Mouse (Mus musculus): ENCODE data around the gene S100a6. TPM values are rescaled to one million over a fixed set of nuclear protein-coding genes. Genes with fewer than 3 reads are reported as not detected.

Gene S100a6
- total RNA-seq, 2 experiments from 2014 or later, result 70.8 to 84.4 TPM

DNA sequence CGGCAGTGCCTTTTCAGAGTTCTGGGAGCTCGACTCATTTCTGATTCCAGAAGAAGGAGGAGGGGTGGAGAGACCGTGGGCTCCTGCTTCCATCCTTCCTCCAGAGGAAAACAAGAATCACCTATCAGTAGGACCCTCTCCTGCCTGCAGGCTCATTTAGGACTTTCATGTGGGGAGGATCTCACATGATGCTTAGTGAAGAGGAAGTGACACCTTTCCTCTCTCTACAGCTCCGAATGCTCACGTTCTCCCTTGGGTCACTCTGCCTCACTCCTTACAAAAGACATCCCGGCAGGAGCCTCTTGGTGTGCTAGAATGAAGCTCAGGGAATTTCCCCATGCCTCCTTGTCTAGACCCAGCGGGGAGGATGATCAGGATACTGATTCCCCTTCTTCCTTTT, 8.9 kb downstream of the S100a6 start:
- DNase-seq (ENCODE audit: low spot score), result no peak
- intact Hi-C loops (cut with DNase I), result no loop called here

DNA sequence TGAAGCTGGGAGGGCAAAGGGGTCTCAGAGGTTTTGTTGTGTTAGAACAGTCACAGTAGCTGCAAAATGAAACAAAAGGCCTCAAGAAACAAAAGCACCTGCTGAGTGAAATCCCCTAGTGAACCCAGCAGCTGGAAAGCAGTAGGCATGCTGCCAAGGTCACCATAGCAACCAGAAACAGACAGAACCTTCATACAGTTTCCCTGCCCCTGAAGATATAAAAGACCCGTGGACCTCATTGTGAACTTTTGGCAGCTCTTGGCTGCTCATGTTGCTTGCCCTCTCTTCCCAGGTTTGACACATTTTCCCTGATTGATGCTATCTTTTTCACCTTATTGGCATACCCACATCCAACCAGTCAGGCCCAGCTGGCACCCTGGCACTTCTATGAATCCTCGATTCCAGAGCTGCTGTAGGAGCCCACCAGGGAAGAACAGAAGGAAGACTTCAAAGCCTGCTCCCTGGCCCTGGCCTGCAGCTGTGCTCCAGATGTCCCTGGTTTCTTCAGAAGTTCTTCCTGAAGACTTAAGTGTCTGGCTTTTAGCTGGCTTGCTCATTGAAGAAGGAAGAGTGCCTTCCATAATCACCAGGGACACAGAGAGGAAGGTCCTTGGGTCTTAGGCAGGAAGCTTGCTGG, 10.9 kb downstream of the S100a6 start:
- intact Hi-C loops (cut with DNase I), result no loop called here
- no peak for DNase-seq (ENCODE audit: low spot score)

DNA sequence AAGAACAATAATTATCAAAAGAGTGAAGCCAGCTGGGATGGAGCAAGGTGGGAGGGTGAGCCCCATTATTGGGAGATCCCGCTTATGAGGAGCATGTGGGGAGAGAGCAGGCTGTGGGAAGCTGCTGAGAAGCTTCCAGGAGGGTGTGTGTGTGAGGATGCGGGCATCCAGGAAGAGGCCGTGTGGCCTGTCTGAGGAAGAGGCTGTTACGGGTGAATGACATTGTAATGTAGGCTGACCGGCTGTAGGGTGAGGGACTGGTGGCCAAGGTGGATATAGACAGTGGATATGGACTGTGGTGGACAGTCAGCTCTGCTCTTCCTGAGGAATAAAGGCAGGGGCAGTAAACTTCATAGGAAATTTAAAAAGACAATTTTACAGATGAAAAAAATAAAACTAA, 12.8 kb downstream of the S100a6 start:
- DNase-seq (ENCODE audit: low spot score), result no peak
- intact Hi-C loops (cut with DNase I), result no loop called here

DNA sequence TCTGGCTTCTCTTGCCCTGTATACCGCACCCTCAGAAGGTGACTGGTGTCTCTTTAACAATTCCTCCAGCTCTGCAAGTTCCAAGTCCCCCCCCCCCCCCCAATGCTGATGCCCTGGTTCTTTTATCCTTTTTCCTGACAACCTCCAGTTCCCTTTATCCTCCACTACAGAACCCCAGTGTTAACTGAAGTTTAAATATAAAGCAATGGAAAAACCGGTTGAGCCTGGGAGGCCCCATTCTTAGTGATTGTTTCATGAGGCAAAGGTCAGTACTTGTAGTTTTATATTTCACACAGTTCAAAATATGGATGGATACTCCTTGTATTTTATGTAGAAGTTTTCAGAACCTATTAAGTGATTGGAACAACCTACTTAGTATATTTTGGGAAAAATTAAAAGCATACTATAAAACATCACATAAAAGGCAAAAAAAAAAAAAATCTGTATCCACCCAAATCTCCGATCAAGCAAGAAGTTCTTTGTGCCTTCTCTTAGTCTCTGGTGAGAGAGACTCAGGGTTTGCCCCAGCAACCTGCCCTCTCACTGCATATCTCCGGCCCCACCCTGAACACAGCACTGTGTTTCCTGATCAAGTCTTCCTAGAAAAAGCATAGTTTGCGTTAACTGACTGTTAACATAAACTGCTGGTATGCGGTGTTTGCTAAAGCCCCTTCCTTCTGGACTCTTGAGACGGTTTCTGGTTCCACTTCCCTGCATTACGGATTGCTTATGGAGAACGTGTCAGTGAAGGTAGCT, 13.8 kb downstream of the S100a6 start:
- intact Hi-C loops (cut with DNase I), result no loop called here
- no peak for DNase-seq (ENCODE audit: low spot score)

DNA sequence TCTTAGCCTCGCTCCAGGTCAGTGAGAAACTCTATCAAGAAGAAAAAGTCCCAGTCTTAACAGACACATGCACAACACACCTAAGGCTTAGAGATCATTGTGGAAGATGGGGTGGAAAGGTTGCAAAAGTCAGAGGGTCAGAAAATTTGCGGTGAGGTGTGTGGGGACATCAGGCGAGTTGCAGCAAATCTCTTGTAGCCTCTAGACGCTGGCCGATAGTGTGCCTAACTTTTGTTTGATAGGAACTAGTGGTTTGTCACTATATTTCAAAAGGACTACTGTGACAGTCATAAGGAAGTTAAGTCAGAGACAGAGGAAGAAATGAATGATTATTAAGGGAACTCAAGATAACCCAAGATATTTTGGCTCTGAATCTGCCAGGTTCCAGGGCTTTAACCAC, 14.7 kb downstream of the S100a6 start:
- no peak for DNase-seq (ENCODE audit: low spot score)
- intact Hi-C loops (cut with DNase I), result no loop called here

DNA sequence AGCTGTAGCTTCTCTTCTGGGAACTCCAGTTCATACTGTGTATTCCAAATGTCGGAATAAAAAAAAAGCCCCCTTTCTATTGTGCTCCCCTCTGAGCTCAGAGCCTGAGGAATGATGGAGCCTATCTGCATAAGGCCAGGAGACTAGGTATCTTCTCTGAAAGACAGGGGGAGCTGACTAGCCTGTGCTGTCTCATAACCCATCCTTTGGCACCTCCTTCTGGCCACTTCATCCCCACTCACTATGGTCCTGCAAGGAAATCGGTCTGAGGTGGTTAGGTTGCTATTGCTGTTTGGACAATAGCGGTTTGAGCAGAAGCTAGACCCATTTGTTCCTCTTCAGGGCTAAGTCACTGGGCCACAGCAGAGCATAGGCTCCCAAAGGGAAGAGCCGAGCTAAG, 15.1 kb downstream of the S100a6 start:
- DNase-seq (ENCODE audit: low spot score), result no peak
- intact Hi-C loops (cut with DNase I), result no loop called here

DNA sequence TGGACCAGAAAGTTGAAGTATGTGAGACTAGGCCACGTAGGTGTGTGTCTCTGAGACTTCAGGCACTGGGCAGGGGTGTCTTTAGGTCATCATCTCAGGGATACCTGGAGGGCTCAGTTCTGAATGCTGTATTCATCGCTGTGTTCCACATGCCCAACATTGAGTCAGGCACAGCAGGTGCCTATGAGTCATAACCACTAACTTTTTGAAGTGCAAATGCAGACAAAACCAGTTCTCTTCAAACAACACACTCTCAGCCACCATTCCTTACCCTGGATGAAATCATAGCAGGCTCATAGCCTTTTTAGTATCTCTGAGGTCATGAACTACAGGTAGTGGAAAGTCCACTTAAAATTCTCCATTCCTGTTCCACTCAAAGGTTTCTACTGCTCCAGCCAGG, 16.6 kb downstream of the S100a6 start:
- DNase-seq (ENCODE audit: low spot score), result no peak
- intact Hi-C loops (cut with DNase I), result no loop called here

DNA sequence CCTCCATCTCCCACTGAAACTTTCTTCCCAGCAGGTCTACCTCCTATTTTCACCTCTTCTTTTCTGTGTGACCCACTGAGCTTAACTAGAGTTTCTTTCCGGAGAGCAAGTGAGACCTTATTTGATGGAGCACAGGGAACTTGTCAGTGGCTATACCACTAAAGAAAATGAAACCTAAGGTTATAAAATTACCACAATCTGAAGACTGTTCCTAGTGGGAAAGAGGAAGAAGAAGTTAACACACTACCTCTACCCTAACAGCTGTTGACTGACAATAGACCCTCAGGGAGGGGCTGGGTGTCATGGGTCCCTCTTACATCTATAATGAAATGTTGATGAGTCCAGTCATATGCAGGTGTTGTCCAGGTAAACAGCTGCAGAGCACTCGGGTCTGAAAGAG, 19.3 kb downstream of the S100a6 start:
- intact Hi-C loops (cut with DNase I), result no loop called here
- no peak for DNase-seq (ENCODE audit: low spot score)

DNA sequence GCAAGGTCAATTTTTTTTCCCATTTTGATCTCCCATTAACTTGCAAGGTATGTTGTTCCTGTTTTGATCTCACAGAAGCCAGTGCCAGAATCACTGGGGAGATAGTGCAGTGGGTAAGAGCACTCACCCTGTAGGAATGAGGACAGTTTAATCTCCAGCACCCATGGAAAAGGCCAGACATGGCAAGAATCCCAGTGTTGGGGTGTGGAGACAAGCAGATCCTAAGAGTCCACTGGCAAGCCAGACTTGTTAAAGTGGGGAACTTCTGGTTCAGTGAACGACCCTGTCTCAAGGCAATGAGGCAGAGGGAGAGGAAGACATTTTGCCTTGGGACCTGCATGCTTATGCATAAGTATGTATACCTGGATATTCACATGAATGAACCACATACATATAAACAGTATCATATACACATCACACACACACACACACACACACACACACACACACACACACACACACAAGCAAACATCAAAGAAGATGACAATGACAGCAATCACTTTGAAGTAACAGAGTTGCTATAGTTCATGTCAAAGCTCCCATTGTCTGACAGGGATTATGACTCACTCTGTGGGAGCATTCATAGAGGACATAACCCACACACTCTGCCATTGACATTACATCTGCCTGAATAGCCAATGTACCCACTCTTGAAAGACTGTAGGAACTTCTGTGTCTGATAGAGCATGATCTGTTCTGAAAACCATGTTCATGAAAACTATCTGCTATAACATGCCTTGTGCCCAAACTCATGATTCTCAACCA, 26.0 kb downstream of the S100a6 start:
- no peak for DNase-seq (ENCODE audit: low spot score)
- intact Hi-C loops (cut with DNase I), result no loop called here

DNA sequence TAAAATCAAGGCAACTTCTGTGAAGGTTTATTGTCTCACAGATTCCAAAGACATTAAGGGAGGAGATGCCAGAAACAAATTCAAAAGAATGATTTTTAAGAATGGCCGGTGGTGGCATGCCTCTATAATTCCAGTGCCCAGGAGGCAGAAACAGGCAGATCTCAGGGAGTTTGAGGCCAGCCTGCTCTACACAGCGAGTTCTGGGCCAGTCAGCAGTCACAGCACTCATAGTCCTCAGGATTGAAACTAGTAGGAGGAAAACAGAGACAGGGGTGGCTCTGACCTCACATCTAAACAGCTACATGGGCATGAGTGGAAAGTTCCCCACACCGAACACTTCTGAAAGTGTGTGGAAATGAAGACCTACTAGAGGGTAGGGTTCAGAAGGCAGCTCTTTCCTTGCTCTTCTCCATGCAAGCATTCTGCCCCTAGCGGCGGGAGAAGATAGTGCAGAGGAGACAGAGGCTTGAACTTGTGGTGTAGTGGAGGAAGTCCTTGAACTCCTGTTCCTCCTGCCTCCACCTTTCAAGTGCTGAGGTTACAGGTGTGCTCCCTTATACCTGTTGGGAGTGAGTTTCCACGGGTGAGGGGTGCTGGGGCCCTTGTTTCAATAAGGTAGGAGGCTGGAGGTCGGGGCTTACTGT, 27.0 kb downstream of the S100a6 start:
- DNase-seq (ENCODE audit: low spot score), result no peak
- intact Hi-C loops (cut with DNase I), result no loop called here

DNA sequence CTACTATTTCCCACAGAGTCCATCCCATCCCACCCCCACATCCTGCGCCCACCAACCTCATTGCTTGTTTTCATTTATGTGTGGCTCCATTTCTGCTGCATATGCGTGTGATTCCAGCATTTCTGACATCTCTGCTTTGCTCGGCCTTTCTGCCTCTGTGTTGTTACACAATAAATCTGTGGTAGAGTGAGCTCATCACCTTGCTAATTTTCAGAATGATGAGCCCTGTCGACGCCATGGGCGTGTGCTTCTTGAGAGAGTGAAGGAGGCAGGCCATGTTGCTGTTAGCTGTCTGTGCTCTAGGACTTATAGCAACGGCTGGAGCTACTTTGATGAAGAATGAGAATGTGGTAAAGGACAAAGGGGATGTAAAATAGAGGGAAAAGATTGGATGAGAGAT, 28.3 kb downstream of the S100a6 start:
- DNase-seq (ENCODE audit: low spot score), result no peak
- intact Hi-C loops (cut with DNase I), result no loop called here

DNA sequence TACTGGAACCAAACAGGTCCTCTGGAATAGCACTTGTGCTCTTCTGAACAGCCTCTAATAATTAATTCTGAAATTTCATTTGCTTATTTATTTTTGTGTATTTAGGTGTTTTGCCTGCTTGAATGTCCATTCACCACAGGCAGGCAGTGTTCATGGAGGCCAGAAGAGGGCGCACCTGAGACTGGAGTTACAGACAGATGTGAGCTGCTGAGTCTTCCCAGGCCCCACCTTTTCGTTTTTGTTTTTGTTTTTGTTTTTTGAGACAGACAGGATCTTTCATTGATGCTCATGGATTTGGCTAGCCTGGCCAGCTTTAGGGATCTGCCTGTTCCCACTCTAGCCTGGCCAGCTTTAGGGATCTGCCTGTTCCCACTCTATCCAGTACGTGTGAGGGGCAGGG, 31.5 kb downstream of the S100a6 start:
- DNase-seq (ENCODE audit: low spot score), result no peak
- intact Hi-C loops (cut with DNase I), result no loop called here

DNA sequence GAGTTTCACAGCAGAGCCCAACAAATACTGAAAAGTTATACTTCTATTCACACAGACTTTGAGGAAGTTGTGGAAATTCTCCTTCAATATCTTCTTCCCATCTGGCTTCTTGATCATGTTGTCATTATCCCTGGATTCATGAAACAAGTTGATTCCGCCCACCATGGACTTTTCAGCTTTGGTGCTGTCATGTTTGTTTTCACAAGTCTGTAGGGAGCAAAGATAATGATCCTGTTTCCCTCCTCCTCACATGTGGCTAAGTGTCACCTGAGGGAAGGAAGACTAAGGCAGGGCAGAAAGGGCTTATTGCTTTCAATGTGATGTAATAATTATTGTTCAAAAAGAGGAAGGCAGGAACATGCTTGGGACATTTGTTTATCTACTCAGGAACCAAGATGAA, 34.6 kb downstream of the S100a6 start:
- no peak for DNase-seq (ENCODE audit: low spot score)
- intact Hi-C loops (cut with DNase I), result no loop called here

DNA sequence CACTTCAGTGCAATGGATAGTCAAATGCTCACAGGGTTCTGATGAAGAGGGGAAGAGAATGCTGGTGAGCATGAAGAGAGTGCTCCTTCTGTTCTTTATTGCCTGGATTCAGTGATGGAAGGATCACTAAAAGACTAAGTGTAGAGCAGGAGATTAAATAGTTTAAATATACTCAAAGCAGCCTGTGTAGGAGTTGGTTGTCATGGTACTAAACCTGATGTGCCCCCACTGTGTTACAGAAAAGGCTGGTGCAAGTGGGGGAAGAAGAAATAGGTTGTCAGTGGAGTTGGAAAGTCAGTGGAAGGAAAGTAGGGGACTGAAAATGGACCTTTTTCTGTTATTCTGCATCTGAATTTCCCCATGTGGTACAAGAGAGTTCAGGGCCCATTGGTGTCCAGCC, 36.3 kb downstream of the S100a6 start:
- intact Hi-C loops (cut with DNase I), result no loop called here

DNA sequence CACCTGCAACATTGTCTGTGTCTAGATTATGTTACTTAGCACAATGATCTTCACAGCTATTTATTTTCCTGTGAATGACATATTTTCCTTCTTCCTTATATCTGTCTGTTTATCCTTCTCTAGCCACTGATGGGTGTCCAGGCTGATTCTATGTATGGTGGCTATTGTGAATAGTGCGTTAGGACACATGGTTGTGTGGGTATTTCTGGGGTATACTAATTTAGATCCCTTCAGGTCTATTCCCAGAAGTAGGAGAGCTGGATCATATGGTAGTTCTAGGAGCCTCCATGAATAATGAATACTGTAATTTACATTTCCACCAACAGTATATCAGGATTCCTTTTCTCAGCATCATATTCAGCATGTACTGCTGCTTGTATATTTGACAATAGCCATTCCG, 37.1 kb downstream of the S100a6 start:
- intact Hi-C loops (cut with DNase I), result no loop called here
- DNase-seq (ENCODE audit: low spot score), result no peak

More for the DNA sequence above, 36.3 kb downstream of the S100a6 start:
- DNase-seq (ENCODE audit: low spot score), result no peak

DNA sequence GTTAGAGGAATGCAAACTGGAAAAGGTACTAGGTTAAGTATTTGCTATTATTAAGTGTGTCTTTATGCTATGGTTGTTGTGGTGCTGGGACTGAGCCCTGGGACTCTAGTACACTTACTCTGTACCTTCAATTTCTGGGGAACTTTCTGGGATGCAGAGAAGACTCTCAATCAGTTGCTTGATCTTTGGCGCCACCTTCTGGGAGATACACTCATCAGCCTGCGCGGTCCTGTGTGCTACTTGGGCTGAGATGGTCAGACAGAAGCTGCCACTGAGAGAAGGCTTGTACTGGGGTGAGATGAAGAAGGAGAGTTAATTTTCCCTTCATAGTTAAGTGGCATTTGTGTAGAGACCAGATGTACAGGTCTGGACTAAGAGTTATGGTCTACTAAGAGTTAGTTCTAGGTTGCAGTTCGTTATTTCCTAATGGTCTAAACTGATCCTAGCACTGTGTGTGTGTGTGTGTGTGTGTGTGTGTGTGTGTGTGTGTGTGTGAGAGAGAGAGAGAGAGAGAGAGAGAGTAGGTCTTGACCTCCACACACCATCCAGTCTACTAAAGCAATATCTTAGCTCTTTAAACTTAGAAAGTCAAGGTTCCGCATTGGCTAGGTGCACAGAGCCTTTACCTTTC, 40.3 kb downstream of the S100a6 start:
- intact Hi-C loops (cut with DNase I), result loop anchor here (1.0 to 2.0 kb wide), 3 partner anchors 68 to 164 kb away; no protein-coding TSS in a partner anchor
- peak; percentile 9 for DNase-seq (ENCODE audit: low spot score)

DNA sequence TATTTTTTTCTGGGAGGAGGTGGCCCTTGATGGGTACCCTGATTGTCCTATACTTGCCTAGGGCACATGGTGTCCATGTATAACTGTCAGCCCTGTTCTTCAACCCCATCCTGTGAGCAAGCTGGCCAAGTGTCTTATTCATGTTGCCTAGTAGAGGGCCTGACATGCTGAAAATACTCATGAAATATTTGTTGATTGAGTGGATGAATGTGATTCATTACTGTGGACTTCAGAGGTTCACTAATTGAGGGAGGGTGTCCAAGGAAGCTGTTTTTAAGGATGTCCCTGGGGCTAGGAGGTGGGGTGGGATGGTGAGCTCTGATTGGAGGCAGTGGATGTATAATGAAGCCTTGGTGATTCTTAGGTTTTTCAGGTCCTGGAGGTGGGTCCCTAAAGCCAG, 41.0 kb downstream of the S100a6 start, which contains the start of gene S100a7a:
S100a7a (plus strand) TSS at position 301 of the 400 bp plus-strand sequence.
- no peak for DNase-seq (ENCODE audit: low spot score)
- intact Hi-C loops (cut with DNase I), result loop anchor here (1.0 to 2.0 kb wide), 3 partner anchors 68 to 165 kb away; no protein-coding TSS in a partner anchor

DNA sequence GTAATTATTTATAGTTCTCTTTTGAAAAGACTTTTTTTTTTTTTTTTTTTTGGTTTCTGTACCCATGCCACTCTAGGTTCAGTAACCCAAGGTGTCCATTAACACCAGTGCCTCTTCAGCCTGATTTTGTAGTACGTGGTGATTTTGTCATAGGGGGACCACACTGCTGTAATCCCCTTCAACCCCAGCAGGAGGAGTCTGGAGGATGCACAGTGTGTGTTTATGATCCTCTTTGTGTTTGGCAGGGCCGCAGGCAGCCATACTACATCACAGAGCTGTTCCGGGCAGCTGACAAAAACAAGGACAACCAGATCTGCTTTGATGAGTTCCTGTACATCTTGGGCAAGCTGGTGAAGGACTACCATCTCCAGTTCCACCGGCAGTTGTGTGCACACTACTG, 44.7 kb downstream of the S100a6 start:
- intact Hi-C loops (cut with DNase I), result no loop called here
- DNase-seq (ENCODE audit: low spot score), result no peak

DNA sequence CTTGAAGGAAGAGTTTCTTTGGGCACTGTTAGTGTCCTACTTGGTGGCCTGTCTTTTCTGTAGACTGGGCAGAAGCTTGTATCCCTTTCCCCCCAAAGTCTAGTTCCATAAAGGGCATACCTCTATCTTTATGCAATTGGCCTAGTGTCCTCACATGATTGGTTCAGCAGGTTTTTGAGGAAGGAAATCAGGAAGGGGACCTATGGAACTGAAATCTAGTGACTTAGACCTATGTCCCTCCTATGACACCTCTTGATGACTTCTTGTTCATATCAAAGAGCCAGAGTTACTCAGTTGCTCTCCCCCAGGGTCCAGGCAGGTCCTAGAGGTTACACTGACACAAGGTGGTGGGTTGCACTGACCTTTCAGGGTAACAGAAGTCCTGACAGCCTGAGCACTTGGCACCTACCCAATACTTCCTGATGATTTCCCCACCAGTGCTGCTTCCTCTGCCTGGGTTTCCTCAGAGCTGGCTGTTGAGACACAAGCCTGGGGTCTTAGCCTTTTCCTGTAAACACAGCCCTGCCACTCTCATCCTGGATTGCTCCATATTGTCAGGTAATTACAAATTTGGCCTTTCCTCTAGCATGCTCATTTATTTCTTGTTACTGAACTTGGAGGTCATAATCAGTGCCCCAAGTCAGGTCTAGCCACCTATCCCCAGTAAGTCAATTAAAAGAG, 46.8 kb downstream of the S100a6 start:
- DNase-seq (ENCODE audit: low spot score), result no peak
- intact Hi-C loops (cut with DNase I), result loop anchor here (5.0 kb wide), 1 partner anchor 48 kb away; no protein-coding TSS in a partner anchor
